Mouse (Mus musculus) heart, postnatal 0 days (tissue): ENCODE data around the gene Tmpo.

Experiments used
- CTCF ChIP-seq: IDR thresholded peaks from 2 replicates; pipeline ENCODE4 v1.5.1; 2016; ENCODE audit warnings: antibody characterized with exemption, control low read depth, low read depth
- EP300 ChIP-seq: IDR thresholded peaks from 2 replicates; pipeline ENCODE4 v1.6.1; 2016; ENCODE audit warnings: antibody characterized with exemption, low read depth

DNA sequence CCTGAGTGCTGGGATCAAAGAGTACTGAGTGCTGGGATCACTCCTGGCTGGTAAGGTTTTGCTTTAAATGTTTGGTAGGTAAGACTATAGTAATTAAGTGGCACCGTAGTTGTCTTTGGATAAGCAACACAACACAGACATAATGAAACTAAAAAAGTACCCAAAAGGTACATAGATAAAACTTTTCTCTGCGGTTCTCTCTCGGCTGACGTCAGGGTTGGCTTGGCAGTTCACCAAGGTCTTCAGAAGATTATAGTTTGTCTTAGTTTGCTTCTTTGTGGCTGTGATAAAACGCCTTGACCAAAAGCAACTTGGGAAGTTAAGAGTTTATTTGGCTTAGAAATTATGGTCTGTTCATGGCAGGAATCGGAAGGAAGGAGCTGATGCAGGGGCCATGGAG is 8.4 kb upstream of the Tmpo start:
- TF ChIP-seq CTCF = no peak
- TF ChIP-seq EP300 = no peak
